Mouse (Mus musculus) E14TG2a.4 (cell line): ENCODE data around the gene Mospd3.

Source experiments
- CTCF ChIP-seq: conservative IDR thresholded peaks from 2 replicates; pipeline ENCODE4 v1.5.1; 2014; ENCODE audit warnings: low read length
- NANOG ChIP-seq: IDR thresholded peaks from 2 replicates; pipeline ENCODE4 v1.6.1; 2014; ENCODE audit warnings: borderline replicate concordance, low read length, mixed read lengths

DNA sequence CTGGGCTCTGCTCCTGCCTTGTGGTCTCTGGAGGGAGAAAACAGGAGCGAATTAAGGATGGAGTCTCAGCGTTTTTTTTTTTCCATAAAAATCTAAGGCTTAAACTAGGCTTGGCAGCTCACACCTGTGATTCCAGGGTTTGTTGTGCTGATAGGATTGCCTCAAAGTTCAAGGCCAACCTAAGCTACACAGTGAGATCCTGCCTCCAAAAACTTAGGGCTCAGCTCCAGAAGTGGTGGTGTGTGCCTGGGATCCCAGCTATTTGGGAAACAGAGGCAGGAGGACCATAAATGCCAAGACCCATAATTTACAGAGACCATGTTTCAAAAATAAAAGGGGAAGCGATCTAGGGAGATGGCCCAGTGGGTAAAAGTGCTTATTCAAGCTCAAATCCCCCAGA is 8.4 kb upstream of the Mospd3 start:
- TF ChIP-seq CTCF (no peak), NANOG (no peak)
